Mouse (Mus musculus) spleen, postnatal 10 days (tissue): ENCODE results near the gene Lsm11.
A peak's percentile ranks its signal among the peaks of the same experiment; 100 is the strongest.

ENCODE experiments used
- DNase-seq, 2 experiments: peaks; one replicate each; pipeline ENCODE4 v3.0.0; 2021 to 2022; ENCODE audit warnings: low spot score in 2 of 2

Lsm11 gene

DNA sequence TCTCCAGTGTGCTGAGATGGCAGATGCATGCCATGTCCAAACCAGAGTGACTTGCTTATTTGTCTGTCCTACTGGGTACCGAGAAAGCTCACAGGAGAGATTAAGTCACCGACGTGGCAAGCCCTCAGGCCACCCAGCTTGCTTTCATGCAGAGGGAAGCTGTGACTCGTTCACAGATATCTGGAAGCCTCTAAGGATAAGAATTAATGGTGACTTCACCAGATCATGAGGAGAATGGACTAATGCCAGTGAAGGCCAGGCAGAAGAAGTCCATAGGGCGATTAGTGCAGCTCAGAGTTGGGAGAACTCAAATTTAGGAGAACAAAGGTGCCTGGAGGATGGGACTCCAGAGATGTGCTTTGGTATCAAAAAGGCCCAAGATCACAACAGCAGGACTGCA, 17.3 kb downstream of the Lsm11 start:
- DNase-seq, result no peak

DNA sequence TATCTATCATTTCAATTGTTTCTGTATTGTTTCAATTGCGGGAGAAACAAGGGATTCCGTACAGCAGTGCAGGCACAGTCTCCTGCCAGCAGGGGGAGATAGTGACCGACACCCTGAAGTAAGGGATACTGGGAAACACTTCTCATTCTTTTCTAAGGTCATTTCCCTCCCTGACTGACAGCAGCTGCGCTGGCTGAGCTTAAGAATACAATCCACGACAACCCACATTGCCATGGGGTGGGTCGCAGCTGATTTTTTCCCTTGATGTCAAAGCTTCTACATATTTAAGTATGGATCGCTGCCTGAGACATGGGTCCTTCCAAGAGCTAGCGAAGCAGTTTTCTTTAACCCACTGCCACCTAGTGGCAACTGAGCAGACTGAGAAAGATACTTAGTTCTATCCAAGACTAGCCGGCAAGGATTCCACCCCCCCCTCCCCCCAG, 18.1 kb downstream of the Lsm11 start:
- peak; percentile 66 to 79 for DNase-seq

DNA sequence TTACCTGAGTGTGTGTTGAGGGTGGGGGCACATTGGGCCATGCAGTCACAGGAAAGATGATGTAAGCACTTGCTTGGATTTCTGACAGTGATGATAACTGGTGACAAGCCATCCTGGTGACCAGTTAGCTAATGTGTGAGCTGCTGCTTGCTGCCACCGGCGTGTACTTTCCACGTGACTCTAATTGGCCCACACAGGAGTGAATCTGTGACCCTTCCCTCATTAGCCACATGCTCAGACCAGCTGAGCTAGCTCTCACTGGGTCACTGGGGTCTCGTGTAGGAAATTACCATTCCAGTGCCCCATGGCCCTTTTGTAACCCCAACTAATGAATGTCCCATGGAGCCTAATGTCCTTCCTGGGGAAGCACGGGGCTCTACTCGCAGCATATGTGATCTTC, 19.3 kb downstream of the Lsm11 start:
- no peak for DNase-seq

DNA sequence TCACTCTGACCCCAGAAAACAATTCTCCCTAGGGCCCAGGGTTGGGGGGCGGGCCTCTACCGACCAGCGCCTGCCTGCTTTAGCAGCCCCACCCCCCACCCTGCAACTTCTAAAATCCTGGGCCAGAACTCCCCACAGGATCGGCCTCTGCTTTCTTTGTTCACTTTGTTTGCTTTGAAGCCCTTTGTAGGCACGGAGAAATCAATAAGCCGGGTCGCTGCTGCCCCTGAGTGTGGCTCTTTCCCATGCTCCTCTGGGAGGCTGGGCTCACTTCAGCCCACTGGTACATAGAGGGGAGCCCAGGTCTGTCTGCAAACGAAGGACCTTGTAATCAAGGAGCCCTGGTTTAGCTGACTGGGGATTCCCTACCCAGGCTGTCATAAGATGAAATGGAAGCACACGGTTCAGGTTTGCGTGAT, 23.2 kb downstream of the Lsm11 start:
- DNase-seq, result no peak

DNA sequence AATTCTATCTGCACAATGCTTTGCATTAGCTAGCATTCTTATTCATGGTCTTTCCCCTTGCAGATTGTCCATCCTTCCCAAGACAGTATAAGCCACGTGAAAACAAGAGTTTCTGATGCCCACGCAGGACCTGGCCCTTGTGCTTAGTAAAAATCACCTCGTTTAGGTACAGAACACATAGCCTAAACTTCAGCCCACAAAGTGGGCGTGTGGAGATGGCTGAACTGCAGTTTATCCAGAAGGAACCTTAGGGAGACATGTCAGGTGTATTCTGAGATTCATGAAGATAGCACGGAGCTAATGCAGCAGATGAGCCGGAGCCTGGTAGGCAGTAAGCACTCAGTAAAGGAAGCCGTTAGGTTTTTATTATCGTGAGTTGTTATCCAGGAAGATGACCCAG, 23.7 kb downstream of the Lsm11 start:
- DNase-seq, result no peak

DNA sequence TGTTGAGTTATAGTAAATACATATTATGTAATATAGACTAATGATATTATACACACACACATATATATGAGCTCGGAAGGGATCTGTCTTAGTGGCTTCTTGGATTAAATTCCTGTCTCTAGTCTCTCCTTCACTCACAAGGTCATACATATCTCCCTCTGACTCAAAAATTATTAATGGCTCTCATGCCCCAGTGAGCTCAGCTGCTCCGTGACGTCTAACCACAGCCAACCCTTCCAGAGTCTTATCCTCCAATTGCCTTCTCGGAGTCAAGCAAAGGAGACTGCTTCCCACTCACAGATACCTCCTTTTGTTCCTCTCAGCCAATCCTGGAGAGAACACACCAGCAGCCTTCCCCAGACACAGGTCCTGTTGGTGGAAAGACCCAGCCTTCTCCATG, 25.9 kb downstream of the Lsm11 start:
- no peak for DNase-seq

DNA sequence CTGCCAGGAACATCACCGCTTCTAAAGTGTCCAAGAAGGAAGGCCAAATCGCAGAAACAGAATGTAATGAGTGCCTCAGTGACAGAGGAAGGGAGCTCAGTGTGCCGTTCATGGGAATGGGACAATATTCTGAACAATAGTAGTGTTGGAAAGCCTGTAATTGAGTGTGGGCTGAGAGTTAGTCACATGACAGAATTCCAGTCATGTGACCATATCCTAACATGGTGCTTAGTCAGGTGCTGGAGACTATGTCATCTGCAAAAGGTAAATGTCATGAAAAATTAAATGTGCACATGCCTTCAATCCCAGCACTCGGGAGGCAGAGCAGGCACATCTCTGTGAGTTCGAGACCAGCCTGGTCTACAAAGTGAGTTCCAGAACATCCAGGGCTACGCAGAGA, 26.7 kb downstream of the Lsm11 start:
- DNase-seq, result no peak

DNA sequence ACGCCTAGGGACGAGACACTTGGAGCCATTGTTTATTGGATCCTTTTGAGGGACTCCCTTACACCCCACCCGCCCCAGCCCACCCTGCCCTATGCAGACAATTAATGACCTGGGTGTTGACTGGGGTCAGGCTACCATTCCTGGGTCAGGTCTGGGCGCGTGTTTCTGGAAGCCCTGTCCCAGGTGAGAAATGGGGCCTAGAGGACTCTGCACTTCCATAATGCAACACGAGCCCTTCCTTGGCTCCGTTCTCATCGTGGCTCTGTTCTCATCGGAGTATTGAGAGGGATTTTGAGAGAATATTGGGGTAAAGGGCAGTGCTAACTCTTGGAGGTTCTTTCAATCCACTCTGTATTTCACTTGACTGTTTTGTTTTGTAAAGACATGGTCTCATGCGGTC, 28.5 kb downstream of the Lsm11 start:
- DNase-seq, result no peak

DNA sequence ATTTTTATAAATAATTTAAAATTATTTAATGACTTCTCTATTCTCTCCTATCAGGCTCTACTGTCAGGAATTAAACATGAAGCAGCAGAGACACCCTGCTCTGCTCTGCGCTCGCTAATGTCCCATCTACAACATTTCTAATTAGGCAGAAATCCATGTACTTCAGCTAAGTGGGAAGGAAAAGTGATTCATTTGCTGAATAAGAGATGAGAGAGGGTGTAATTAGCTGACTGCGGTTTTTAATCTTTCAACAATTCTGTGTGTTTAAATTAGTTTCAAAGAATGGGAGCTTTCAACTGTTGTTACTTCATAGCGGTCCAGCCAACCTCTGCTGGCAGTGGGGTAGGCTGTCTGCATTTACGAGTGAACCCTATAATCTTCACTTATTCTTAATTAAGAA, 34.0 kb downstream of the Lsm11 start:
- no peak for DNase-seq

DNA sequence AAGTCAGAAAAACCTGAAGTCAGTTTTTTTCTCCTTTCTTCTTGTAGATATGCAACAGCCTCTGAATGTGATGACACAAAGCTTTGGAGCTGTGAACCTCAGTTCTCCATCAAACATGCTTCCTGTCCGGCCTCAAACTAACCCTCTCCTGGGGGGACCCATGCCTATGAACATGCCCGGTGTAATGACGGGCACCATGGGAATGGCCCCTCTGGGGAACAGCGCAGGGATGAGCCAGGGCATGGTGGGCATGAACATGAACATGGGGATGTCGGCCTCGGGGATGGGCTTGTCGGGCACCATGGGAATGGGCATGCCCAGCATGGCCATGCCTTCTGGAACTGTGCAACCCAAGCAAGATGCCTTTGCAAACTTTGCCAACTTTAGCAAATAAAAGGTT, 35.8 kb downstream of the Lsm11 start:
- DNase-seq, result no peak

DNA sequence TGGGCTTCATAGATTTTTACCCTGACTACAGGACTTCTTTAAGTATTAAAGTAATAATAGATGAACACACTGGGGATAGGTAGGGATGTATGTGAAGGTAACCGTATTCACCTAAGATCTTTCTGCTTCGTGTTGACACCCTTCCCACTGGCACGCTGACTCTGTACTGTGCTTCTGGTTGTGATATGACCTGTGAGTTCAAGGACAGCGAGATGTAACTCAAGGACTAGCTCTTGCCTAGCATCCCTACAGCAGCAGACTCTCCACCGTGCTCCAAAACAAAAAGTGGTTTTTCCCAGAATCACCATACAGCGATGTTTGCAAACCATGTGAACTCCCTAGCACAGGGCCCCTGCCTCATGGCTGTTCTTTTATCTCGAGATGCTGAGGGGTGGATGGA, 36.7 kb downstream of the Lsm11 start:
- DNase-seq, result no peak

DNA sequence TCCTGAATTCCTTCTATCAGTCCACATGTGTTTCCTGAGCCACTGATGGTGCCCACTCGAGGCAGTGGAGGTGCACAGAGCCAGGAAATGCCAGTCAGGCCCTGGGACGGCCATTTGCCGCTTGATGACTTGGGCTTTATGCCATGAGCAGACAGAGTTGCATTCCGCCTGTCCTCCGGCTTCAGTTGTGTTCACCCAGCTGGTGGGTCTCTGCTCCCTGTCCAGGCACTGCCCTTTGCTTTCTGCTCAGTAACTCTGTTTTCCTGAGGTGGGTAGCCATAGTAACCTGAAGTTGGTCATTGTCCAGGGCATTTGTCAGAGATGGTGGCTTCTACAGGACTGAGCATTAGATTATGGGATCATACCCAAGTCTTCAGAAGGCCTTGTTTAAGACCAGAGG, 37.4 kb downstream of the Lsm11 start:
- no peak for DNase-seq

DNA sequence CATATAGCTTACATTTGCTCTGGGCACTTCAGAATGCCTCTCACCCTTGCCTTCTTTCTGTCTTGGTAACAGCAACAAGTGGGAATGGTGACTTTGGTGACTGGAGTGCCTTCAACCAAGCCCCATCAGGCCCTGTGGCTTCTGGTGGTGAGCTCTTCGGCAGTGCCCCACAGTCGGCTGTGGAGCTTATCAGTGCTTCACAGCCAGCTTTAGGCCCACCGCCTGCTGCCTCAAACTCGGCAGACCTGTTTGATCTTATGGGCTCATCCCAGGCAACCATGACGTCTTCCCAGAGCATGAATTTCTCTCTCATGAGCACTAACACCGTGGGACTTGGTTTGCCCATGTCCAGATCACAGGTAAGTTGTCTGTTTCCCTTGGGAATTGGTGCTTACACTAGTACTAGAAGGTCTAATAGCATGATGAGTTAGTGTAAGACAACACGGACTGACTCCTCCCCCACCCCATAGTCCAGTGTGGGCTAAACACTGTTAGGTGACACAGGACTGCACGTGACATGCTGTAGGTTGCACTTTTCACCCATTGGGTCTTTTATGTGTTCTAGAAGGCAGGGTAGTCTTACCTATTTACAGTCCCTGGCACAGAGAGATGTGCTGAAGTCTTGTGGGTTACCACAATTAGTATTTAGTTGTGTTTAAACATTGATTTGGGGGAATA, 38.5 kb downstream of the Lsm11 start:
- DNase-seq, result peak in 1 of 2 experiments; percentile 30

DNA sequence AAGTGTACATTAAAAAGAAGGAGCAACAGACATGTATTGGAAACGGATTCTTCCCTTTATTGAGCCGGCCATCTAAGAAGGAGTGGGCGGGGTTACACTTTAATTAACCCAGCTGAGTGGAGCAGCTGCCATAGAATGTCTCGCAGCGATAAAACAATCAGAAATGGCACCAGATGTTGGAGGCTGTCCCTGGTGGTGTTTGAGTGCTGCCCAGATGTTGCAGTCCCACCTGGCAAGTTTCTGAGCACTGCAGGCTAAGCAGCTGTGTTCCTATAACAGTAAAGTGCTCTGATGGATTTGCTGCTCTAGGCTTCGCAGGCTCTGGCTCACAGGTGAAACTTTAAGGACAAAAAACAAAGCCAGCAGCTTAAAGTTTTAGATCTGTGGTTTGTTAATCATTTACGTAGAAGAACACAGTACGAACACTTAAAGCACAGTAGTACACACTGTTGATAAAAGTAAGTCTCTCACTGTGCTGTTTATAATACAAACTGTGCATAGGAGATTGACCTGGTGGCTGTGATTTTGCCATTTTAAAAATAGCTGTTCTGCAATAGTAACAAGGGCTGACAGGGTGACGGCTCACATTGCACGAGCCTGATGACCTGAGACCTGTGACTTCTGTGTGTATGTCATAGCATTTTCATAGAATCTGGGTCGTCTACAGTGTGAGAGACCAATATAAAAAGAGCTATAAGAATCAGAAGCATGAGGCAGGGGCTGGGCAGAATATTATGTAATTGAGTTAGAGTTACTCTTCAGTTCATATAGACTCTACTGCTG, 44.3 kb downstream of the Lsm11 start:
- DNase-seq, result no peak

DNA sequence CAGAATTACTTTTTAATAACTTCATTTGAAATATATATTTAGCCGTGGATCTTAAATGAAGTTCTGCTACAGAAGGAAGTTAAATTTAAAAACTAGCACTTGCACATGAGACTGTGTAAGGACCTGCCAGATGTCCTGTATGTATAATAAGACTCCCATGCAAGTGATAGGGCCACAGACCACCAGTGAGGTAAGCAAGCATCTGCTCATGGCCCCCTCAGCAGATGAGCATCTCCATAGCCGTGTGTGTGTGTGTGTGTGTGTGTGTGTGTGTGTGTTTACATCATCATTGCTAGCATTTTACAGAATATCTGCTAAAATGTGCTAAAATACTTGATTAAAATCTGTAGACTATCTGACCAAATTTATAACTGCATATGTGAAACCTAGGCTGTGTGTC, 47.3 kb downstream of the Lsm11 start:
- no peak for DNase-seq

DNA sequence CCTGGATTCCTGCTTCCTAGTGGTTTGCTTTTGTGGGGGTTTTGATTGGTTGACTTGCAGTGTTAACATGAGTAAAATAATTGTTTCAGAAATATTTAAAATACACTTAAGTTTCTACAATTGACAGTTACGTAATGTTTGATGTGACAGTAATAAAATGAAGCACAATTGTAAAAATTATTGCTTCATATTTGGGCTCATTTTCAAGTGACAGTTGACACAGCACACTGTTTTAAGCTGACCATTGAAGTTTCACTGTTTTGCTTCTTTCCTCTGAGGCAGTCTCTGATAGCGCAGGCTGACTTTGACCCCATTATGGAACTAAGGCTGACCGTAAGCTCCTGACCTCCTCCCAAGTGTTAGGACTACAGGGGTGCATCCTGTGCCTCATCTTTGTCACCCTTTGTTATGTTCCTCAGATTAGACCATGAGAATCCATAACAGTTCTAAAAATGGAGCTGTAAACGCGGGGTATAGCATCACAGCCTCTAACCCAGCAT, 51.8 kb downstream of the Lsm11 start:
- DNase-seq, result no peak

DNA sequence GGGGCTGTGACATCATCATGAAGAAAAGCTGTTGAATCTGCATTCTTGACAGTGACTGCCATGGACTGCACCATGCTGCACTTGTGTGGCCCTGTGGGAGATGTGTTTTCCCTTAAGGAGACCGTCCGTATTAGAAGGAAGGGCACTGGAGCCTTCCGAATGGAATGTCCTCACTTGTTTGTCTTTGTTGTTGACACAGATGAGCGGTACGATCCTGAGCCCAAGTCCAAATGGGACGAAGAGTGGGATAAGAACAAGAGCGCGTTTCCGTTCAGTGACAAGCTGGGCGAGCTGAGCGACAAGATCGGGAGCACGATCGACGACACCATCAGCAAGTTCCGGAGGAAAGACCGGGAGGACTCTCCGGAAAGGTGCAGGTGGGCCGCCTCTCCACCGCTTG, 54.3 kb downstream of the Lsm11 start:
- DNase-seq, result no peak

DNA sequence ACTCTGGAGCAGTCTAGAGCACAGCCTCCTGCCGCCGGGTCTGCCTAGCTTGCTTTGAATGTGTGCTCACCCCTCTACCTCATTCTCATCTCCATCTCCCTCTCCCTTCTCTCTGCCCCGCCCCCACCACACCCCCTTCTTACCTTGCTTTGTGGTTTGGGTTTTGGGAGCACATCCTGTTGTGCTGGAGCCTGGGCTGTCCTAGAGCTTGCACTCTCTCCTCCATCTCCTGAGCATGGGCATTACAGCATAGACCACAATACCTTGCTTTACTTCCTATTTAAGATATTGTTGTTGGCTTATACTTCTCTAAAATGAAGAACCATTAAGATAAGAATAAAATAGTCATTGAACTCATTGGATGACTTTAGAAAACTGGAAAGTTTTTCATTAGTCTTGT, 54.8 kb downstream of the Lsm11 start:
- DNase-seq, result no peak

DNA sequence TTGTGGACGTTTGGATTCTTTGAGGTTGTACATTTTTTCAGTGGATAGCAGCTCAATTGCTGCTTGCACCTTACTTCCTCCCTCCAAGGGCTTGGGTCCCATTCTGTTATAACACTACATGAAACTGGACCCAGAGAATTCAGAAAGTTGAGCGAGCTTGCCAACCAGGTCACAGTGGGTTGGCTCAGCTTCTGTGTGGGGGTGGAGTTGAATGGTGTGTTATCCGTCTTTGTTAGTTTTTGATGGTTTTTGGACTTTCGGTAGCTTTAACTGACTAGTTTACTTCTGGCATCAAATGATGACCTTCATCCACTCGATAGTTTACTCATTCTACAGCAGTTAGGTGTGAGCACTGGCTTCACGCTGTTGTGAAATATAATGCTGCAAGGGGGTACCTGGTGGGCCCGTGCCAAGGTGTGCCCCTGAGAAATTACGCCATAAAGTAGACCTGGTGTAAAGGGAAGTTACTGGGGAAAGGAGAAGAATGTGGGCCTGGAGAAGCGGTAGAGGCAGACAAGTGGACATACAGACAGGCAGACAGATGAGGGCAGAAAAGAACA, 56.2 kb downstream of the Lsm11 start:
- no peak for DNase-seq

DNA sequence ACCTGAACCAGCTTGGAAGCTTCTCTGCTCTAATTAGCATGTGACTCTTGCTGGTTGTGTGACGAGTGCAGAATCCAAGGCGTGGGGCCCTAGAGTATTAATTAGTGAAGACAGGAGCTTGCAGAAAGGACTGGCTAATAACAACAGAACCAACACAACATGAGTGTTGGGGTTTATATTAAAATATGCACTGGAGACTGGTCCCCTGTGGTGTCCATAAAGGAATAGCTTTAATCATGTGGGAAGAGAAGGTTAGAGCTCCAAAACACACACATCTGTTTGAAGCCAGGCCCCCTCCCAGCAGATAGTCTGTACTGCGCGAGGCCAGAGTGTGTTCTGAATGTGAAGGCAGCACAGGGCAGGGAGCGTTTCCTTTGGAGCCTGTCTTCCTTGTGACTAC, 58.1 kb downstream of the Lsm11 start:
- DNase-seq, result no peak

DNA sequence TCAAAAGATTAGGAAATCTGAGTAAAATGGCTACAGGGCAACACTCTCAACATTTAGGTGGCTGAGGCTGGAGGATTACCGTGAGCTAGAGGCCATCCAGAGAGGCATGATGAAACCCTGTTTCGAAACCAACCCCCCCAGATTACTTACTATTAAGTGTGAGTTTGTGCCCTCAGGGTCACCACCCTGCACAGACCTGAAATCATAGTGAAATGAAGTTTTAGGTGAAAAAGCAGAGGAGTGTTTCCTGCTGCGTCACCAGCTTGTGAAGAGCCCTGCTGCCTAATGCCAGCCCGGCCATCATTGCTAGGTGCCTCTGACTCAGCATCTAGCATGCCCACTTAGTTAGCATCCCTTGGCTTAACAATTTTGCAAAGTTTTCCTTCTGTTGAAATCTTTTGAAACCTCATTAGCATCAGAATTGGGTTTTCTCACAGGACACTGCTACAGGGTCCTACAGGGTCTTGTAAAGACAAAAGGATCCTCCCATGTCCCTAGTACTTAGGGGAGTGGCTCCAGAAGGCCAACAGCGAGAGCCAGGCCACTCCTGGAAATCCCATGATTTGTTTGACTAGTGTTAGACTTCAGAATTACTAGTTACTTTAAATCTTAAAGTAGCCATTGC, 59.0 kb downstream of the Lsm11 start:
- DNase-seq, result no peak

DNA sequence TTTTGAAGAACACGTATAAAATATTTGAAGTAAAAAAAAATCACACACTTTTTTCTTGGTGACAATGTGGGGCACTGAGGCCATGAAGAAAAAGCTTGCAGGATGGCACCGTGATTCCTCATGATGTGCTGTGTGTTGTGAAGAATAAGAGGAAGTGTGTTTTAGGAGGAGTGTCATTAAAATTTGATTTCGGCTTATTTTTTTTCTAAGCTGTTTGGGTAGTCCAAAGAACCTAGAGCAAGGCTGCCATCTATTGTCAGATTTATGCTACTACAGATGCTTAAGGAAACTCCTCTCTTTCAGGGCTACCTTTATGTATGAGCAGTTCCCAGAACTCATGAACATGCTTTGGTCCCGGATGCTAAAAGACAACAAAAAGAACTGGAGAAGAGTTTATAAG, 60.7 kb downstream of the Lsm11 start:
- DNase-seq, result no peak
